Mouse (Mus musculus) kidney, postnatal 0 days (tissue): ENCODE data around the gene Usp33. TPM values are rescaled to one million over a fixed set of nuclear protein-coding genes. Genes with fewer than 3 reads are reported as not detected.

ENCODE experiments used
- ATAC-seq: fragments of 200-750 bp; cut with Nextera tagmentation; replicated peaks from 2 replicates; pipeline ENCODE4 v1.8.0; 2017; ENCODE audit warnings: low read depth, moderate number of reproducible peaks, moderate TSS enrichment, moderate library complexity; ENCODE audit not compliant: low FRiP score
- DNase-seq: peaks from one replicate; pipeline ENCODE4 v3.0.0-alpha.2; 2016; ENCODE audit warnings: low spot score
- H3K27ac ChIP-seq: fragments of 300-500 bp; sonication (generic); 2 replicates; pipeline ENCODE4 v1.5.1; 2014; ENCODE audit warnings: mild to moderate bottlenecking
- H3K27me3 ChIP-seq: fragments of 300-500 bp; sonication (generic); 2 replicates; pipeline ENCODE4 v1.6.1; 2014; ENCODE audit warnings: low read length, mixed read lengths; ENCODE audit not compliant: insufficient read depth
- H3K36me3 ChIP-seq: fragments of 300-500 bp; sonication (generic); 2 replicates; pipeline ENCODE4 v1.6.1; 2014; ENCODE audit warnings: low read length, mixed read lengths; ENCODE audit not compliant: insufficient read depth
- H3K4me1 ChIP-seq: fragments of 300-500 bp; sonication (generic); replicated peaks from 2 replicates; pipeline ENCODE4 v1.6.1; 2014; ENCODE audit warnings: antibody characterized with exemption, low read length, mixed read lengths; ENCODE audit not compliant: insufficient read depth
- H3K4me2 ChIP-seq: fragments of 300-500 bp; sonication (generic); 2 replicates; pipeline ENCODE4 v1.6.1; 2014; ENCODE audit warnings: mild to moderate bottlenecking, low read length, moderate library complexity, mixed read lengths
- H3K4me3 ChIP-seq: fragments of 300-500 bp; sonication (generic); replicated peaks from 2 replicates; pipeline ENCODE4 v1.5.1; 2014; ENCODE audit warnings: low read depth, low read length
- H3K9ac ChIP-seq: fragments of 300-500 bp; sonication (generic); 2 replicates; pipeline ENCODE4 v1.6.1; 2014; ENCODE audit warnings: low read depth, low read length
- H3K9me3 ChIP-seq: fragments of 300-500 bp; sonication (generic); replicated peaks from 2 replicates; pipeline ENCODE4 v1.6.1; 2016; ENCODE audit warnings: low read length, inconsistent platforms, mixed read lengths
- CTCF ChIP-seq: IDR thresholded peaks from 2 replicates; pipeline ENCODE4 v1.5.1; 2016; ENCODE audit warnings: antibody characterized with exemption, low read depth, mild to moderate bottlenecking, moderate library complexity
- WGBS: fragments of 180-500 bp; shearing (Covaris S2); extraction: QIAGEN DNeasy Blood & Tissue Kit; methylation state at CpG from one replicate; pipeline ENCODE4 v1.1.7; 2014; 5-methylcytosine and 5-hydroxymethylcytosine counted together
- polyA plus RNA-seq: library from polyadenylated mRNA; unstranded; fragments of >200 nt; fragmentation: Nextera tagmentation; extraction: Ambion mirVana; gene quantifications from 2 replicates; pipeline ENCODE4 v1.2.1, GENCODE M21; 2015

Gene Usp33
- polyA plus RNA-seq, 1 experiment from 2014 or later, result 30.5 TPM

GRCm38 (mm10) chr3:152350966-152351365 is 4.7 kb downstream of the Usp33 start:
- H3K27me3 ChIP-seq, result no peaks in the 10 kb centered on the region
- no peak overlapping the region for H3K27ac ChIP-seq
- no peak overlapping the region for H3K9ac ChIP-seq
- no peak overlapping the region for H3K4me3 ChIP-seq
- H3K36me3 ChIP-seq, result no peaks in the 10 kb centered on the region
- DNase-seq (no peak), ATAC-seq (no peak)
- no peak for TF ChIP-seq CTCF
- WGBS, result 78% methylated on average over 5 of the region's 5 CpGs
- H3K4me2 ChIP-seq, result no peak overlapping the region
- no peaks in the 10 kb centered on the region for H3K9me3 ChIP-seq
- H3K4me1 ChIP-seq, result peaks cover 4% of the 10 kb centered on the region; the same call in 1 of the 2 replicates

- WGBS, result 68% methylated on average over 4 of the region's 4 CpGs
- DNase-seq (no peak), ATAC-seq (no peak)
- Histone ChIP-seq H3K4me1 (peaks cover 2% of the 10 kb centered on the region; the same call in 1 of the 2 replicates), H3K36me3 (0 out of 2 replicates have a peak, but pooled peaks cover 2% of the 10 kb centered on the region), H3K9ac (no peak overlapping the region), H3K4me3 (no peak overlapping the region), H3K27me3 (no peaks in the 10 kb centered on the region), H3K9me3 (no peaks in the 10 kb centered on the region), H3K4me2 (no peak overlapping the region), H3K27ac (no peak overlapping the region)
- no peak for TF ChIP-seq CTCF
Measured at GRCm38 (mm10) chr3:152352289-152352688, 6.0 kb downstream of the Usp33 start.

GRCm38 (mm10) chr3:152353434-152354177 is 7.3 kb downstream of the Usp33 start:
- Histone ChIP-seq H3K9ac (no peak overlapping the region), H3K36me3 (0 out of 2 replicates have a peak, but pooled peaks cover 5% of the 10 kb centered on the region), H3K27me3 (no peaks in the 10 kb centered on the region), H3K4me3 (no peak overlapping the region), H3K4me2 (no peak overlapping the region), H3K27ac (no peak overlapping the region), H3K9me3 (no peaks in the 10 kb centered on the region), H3K4me1 (no peaks in the 10 kb centered on the region; the same call in 1 of the 2 replicates)
- TF ChIP-seq CTCF, result no peak
- WGBS, result 84% methylated on average over 10 of the region's 10 CpGs
- ATAC-seq (no peak), DNase-seq (no peak)

GRCm38 (mm10) chr3:152355361-152355760 is 9.1 kb downstream of the Usp33 start:
- no peak overlapping the region for H3K27ac ChIP-seq
- no peaks in the 10 kb centered on the region for H3K27me3 ChIP-seq
- no peaks in the 10 kb centered on the region; the same call in 1 of the 2 replicates for H3K4me1 ChIP-seq
- H3K36me3 ChIP-seq, result 0 out of 2 replicates have a peak, but pooled peaks cover 6% of the 10 kb centered on the region
- no peak overlapping the region for H3K4me2 ChIP-seq
- DNase-seq (peak; percentile 25), ATAC-seq (no peak)
- no peaks in the 10 kb centered on the region for H3K9me3 ChIP-seq
- H3K9ac ChIP-seq, result no peak overlapping the region
- no peak overlapping the region for H3K4me3 ChIP-seq
- no peak for TF ChIP-seq CTCF
- WGBS, result 42% methylated on average over 5 of the region's 5 CpGs

GRCm38 (mm10) chr3:152356751-152357150 is 10.5 kb downstream of the Usp33 start:
- Histone ChIP-seq H3K9ac (no peak overlapping the region), H3K27ac (no peak overlapping the region), H3K27me3 (no peaks in the 10 kb centered on the region), H3K4me1 (no peaks in the 10 kb centered on the region), H3K36me3 (peaks cover 14% of the 10 kb centered on the region; the same call in 1 of the 2 replicates), H3K9me3 (no peaks in the 10 kb centered on the region), H3K4me3 (no peak overlapping the region), H3K4me2 (no peak overlapping the region)
- peak; percentile 54 for DNase-seq
- ATAC-seq, result peak; percentile 96
- 50% methylated on average over 9 of the region's 9 CpGs for WGBS
- no peak for TF ChIP-seq CTCF

- no peak for TF ChIP-seq CTCF
- no peak for ATAC-seq
- H3K4me2 ChIP-seq, result no peak overlapping the region
- DNase-seq, result no peak
- no peak overlapping the region for H3K9ac ChIP-seq
- no peak overlapping the region for H3K27ac ChIP-seq
- H3K9me3 ChIP-seq, result no peaks in the 10 kb centered on the region
- peaks cover 20% of the 10 kb centered on the region; the same call in 1 of the 2 replicates for H3K36me3 ChIP-seq
- no peaks in the 10 kb centered on the region for H3K4me1 ChIP-seq
- WGBS, result 84% methylated on average over 7 of the region's 7 CpGs
- H3K4me3 ChIP-seq, result no peak overlapping the region
- no peaks in the 10 kb centered on the region for H3K27me3 ChIP-seq
Measured at GRCm38 (mm10) chr3:152359151-152359550, 12.9 kb downstream of the Usp33 start.
